Mouse (Mus musculus) hindbrain, embryonic 16.5 days (tissue): Measurements from ENCODE around the gene Slc39a10. TPM values are rescaled to one million over a fixed set of nuclear protein-coding genes. Genes with fewer than 3 reads are reported as not detected.

Experiments used
- ATAC-seq: fragments of 200-750 bp; cut with Nextera tagmentation; 2 replicates; pipeline ENCODE4 v1.8.0; 2017; ENCODE audit warnings: moderate TSS enrichment, moderate library complexity
- H3K27ac ChIP-seq: fragments of 300-500 bp; sonication (generic); 2 replicates; pipeline ENCODE4 v1.5.1; 2014; ENCODE audit warnings: low read depth, mild to moderate bottlenecking, control low read depth, low read length, moderate library complexity
- H3K27me3 ChIP-seq: fragments of 300-500 bp; sonication (generic); replicated peaks from 2 replicates; pipeline ENCODE4 v1.6.1; 2014; ENCODE audit warnings: low read length; ENCODE audit not compliant: control insufficient read depth, insufficient read depth
- H3K36me3 ChIP-seq: fragments of 300-500 bp; sonication (generic); 2 replicates; pipeline ENCODE4 v1.6.1; 2014; ENCODE audit warnings: mild to moderate bottlenecking, low read length, moderate library complexity, mixed read lengths; ENCODE audit not compliant: control insufficient read depth, insufficient read depth
- H3K4me1 ChIP-seq: fragments of 300-500 bp; sonication (generic); 2 replicates; pipeline ENCODE4 v1.6.1; 2014; ENCODE audit warnings: low read depth, low read length; ENCODE audit not compliant: control insufficient read depth, insufficient read depth
- H3K4me2 ChIP-seq: fragments of 300-500 bp; sonication (generic); 2 replicates; pipeline ENCODE4 v1.6.1; 2014; ENCODE audit warnings: mild to moderate bottlenecking, low read length, control low read depth, moderate library complexity
- H3K4me3 ChIP-seq: fragments of 300-500 bp; sonication (generic); 2 replicates; pipeline ENCODE4 v1.5.1; 2014; ENCODE audit warnings: mild to moderate bottlenecking, low read length, control low read depth, moderate library complexity
- H3K9ac ChIP-seq: fragments of 300-500 bp; sonication (generic); 2 replicates; pipeline ENCODE4 v1.6.1; 2014; ENCODE audit warnings: low read depth, mild to moderate bottlenecking, control low read depth, low read length, moderate library complexity
- H3K9me3 ChIP-seq: fragments of 300-500 bp; sonication (generic); 2 replicates; pipeline ENCODE4 v1.6.1; 2014; ENCODE audit warnings: mild to moderate bottlenecking, low read length, moderate library complexity; ENCODE audit not compliant: control insufficient read depth
- WGBS: fragments of 180-500 bp; shearing (Covaris S2); extraction: QIAGEN DNeasy Blood & Tissue Kit; methylation state at CpG from one replicate; pipeline ENCODE4 v1.1.7; 2014; 5-methylcytosine and 5-hydroxymethylcytosine counted together
- polyA plus RNA-seq: library from polyadenylated mRNA; unstranded; fragments of >200 nt; fragmentation: Nextera tagmentation; extraction: Ambion mirVana; gene quantifications from 2 replicates; pipeline ENCODE4 v1.2.1, GENCODE M21; 2015

Slc39a10 gene
- polyA plus RNA-seq, 1 experiment from 2014 or later: 49.2 TPM

DNA sequence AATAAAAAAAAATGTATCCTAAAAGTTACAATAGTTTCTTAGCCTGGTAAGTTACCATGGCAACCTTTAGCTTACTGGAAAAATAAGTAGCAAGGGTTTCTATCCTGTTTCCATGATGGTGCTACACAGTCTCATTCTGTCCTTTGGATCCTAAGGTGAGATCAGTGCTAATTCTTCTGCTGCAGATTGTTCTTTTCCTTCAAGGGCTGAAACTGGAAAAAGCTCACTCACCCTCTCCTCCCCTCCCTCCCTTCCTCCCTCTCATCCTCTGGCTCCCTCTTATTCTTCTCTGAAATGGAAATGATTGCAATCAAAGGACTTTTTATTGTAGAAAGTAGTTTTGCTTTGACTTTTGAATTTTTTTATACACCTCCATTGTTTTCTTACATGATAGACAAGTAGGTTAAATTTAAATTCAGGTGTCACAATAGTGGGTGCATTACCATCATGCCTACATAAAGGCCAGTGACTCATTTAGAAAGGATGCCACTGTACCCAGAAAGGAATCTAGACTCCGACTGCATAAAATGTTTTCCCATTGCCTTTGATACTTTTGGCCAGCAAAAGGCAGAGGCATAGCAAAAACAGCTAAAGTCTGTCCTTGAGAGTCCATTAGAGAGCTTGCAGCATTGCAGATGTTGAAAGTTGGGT is 20.0 kb upstream of the Slc39a10 start:
- WGBS: 94% methylated on average over 1 of the region's 1 CpGs
- Histone ChIP-seq H3K4me1 (no peaks in the 10 kb centered on the region), H3K27me3 (no peaks in the 10 kb centered on the region), H3K4me2 (no peak overlapping the region), H3K27ac (no peak overlapping the region), H3K36me3 (no peaks in the 10 kb centered on the region), H3K9ac (no peak overlapping the region), H3K9me3 (no peaks in the 10 kb centered on the region), H3K4me3 (no peak overlapping the region)
- ATAC-seq: no peak

DNA sequence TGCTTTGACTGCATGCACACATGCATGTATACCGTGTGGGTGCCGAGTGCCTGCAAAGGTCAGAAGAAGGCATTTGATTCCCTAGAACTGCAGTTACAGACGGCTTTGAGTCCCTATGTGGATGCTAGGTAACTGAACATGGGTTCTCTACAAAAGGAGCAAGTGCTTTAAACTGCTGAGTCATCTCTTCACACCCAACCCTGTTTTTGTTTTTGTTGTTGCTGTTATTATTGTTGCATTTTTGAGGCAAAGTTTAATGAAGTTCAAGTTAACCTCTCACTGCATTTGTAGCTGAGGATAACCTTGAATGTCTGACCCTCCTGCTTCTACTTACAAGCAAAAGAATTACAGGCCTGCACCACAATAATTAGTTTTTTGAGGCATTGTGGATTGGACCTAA is 17.5 kb upstream of the Slc39a10 start:
- Histone ChIP-seq H3K4me2 (no peak overlapping the region), H3K4me1 (no peaks in the 10 kb centered on the region), H3K9ac (no peak overlapping the region), H3K9me3 (no peaks in the 10 kb centered on the region), H3K4me3 (no peak overlapping the region), H3K36me3 (no peaks in the 10 kb centered on the region), H3K27me3 (no peaks in the 10 kb centered on the region), H3K27ac (no peak overlapping the region)
- no peak for ATAC-seq
- 95% methylated on average over 3 of the region's 3 CpGs for WGBS

DNA sequence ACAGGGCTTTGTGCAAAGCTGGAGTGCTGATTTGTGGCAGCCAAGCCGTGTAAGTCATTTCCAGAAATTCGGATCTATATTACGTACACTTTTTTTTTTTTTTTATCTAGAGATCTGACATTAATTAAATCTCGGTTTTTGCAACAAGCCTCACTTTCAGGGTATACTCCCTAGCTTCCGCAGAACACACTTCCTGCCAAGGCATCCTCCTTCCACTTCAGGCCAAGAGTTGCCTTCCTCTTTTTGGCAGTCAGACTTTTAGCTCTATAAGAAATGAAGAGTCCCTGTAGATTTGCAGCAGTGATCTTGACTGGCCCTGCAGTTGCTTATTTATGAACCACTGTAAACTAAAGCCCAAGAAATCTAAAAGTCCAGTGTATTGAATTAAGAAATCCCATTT is 13.1 kb upstream of the Slc39a10 start:
- ATAC-seq: no peak
- no peaks in the 10 kb centered on the region for H3K27me3 ChIP-seq
- no peaks in the 10 kb centered on the region for H3K4me1 ChIP-seq
- no peaks in the 10 kb centered on the region for H3K36me3 ChIP-seq
- 0 out of 2 replicates have a peak, but pooled peaks cover 3% of the 10 kb centered on the region for H3K9me3 ChIP-seq
- H3K9ac ChIP-seq: no peak overlapping the region
- no peak overlapping the region for H3K4me2 ChIP-seq
- H3K27ac ChIP-seq: no peak overlapping the region
- WGBS: 89% methylated on average over 5 of the region's 5 CpGs
- no peak overlapping the region for H3K4me3 ChIP-seq

- Histone ChIP-seq H3K36me3 (no peaks in the 10 kb centered on the region), H3K4me2 (no peak overlapping the region), H3K9me3 (0 out of 2 replicates have a peak, but pooled peaks cover 3% of the 10 kb centered on the region), H3K4me3 (no peak overlapping the region), H3K9ac (no peak overlapping the region), H3K27me3 (no peaks in the 10 kb centered on the region), H3K4me1 (no peaks in the 10 kb centered on the region), H3K27ac (no peak overlapping the region)
- 76% methylated on average over 2 of the region's 2 CpGs for WGBS
- ATAC-seq: no peak
These were observed 9.5 kb upstream of the Slc39a10 start for GRCm38 (mm10) chr1:46902102-46902683.

- Histone ChIP-seq H3K4me1 (no peaks in the 10 kb centered on the region), H3K27ac (no peak overlapping the region), H3K4me3 (no peak overlapping the region), H3K36me3 (no peaks in the 10 kb centered on the region), H3K27me3 (no peaks in the 10 kb centered on the region), H3K9me3 (no peaks in the 10 kb centered on the region), H3K9ac (no peak overlapping the region), H3K4me2 (no peak overlapping the region)
- 29% methylated on average over 7 of the region's 7 CpGs for WGBS
- ATAC-seq: no peak
These were observed 1.7 kb upstream of the Slc39a10 start for GRCm38 (mm10) chr1:46894281-46894842.

- Histone ChIP-seq H3K4me2 (no peak overlapping the region), H3K36me3 (no peaks in the 10 kb centered on the region), H3K9ac (no peak overlapping the region), H3K27me3 (no peaks in the 10 kb centered on the region), H3K9me3 (no peaks in the 10 kb centered on the region), H3K27ac (no peak overlapping the region), H3K4me3 (no peak overlapping the region), H3K4me1 (no peaks in the 10 kb centered on the region)
- no peak for ATAC-seq
- 59% methylated on average over 4 of the region's 4 CpGs for WGBS
These were observed 3.9 kb downstream of the Slc39a10 start for GRCm38 (mm10) chr1:46888726-46889125.

DNA sequence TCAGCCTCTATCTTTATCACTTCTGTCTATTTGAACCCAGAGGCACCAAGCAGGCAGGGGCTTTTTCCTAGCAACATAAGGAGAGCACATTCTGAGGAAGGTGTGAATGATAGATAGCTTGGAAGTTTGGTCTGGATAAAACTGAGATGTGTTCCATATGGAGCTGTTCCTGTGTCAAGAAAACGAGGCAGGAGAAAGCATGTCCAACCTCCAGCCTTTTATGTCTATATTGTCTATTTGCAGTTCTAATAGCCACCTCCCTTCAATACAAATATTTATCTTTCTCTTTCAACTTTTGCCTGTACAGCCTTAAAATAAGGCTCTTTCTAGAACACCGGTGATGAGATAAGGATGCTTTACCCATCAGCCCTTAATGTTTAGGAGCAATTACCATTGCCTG is 4.3 kb downstream of the Slc39a10 start:
- Histone ChIP-seq H3K9ac (no peak overlapping the region), H3K36me3 (no peaks in the 10 kb centered on the region), H3K4me3 (no peak overlapping the region), H3K27ac (no peak overlapping the region), H3K27me3 (no peaks in the 10 kb centered on the region), H3K4me1 (no peaks in the 10 kb centered on the region), H3K4me2 (no peak overlapping the region), H3K9me3 (no peaks in the 10 kb centered on the region)
- ATAC-seq: no peak
- WGBS: 60% methylated on average over 2 of the region's 2 CpGs

GRCm38 (mm10) chr1:46887908-46888307 is 4.7 kb downstream of the Slc39a10 start:
- Histone ChIP-seq H3K27me3 (no peaks in the 10 kb centered on the region), H3K4me1 (no peaks in the 10 kb centered on the region), H3K27ac (no peak overlapping the region), H3K9ac (no peak overlapping the region), H3K9me3 (no peaks in the 10 kb centered on the region), H3K4me3 (no peak overlapping the region), H3K36me3 (no peaks in the 10 kb centered on the region), H3K4me2 (no peak overlapping the region)
- ATAC-seq: no peak
- 27% methylated on average over 6 of the region's 6 CpGs for WGBS

DNA sequence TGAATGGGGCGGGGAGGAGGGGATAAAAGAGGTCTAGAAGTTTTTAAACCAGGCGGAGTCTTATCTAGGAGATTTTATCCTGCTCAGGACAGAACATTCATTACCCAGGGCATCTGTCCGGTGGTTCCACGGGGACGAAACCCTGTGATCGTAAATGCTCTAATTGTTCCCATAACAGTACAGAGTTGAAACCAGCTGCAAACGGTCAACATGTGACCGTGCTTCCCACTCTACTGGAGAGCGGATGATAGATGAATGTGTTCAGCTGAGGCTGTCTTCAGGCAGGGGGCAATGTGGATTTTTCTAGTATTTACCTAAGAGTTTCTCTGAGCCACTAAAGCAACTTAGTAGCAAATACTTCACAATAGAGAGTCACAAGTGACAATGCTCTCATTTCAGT is 6.6 kb downstream of the Slc39a10 start:
- Histone ChIP-seq H3K36me3 (no peaks in the 10 kb centered on the region), H3K4me3 (no peak overlapping the region), H3K27me3 (no peaks in the 10 kb centered on the region), H3K9me3 (no peaks in the 10 kb centered on the region), H3K9ac (no peak overlapping the region), H3K4me1 (no peaks in the 10 kb centered on the region), H3K4me2 (no peak overlapping the region), H3K27ac (no peak overlapping the region)
- no peak for ATAC-seq
- WGBS: 56% methylated on average over 9 of the region's 9 CpGs
